Mouse (Mus musculus) limb, embryonic 13.5 days (tissue): ENCODE measurements around the gene Foxa3. TPM values are rescaled to one million over a fixed set of nuclear protein-coding genes. Genes with fewer than 3 reads are reported as not detected.

Source experiments
- ATAC-seq: fragments of 200-750 bp; cut with Nextera tagmentation; 2 replicates; pipeline ENCODE4 v1.8.0; 2017; ENCODE audit warnings: low read depth, moderate number of reproducible peaks, moderate TSS enrichment; ENCODE audit not compliant: low FRiP score
- H3K27ac ChIP-seq: fragments of 300-500 bp; sonication (generic); 2 replicates; pipeline ENCODE4 v1.5.1; 2015; ENCODE audit warnings: inconsistent platforms, mild to moderate bottlenecking, moderate library complexity
- H3K27me3 ChIP-seq: fragments of 300-500 bp; sonication (generic); 2 replicates; pipeline ENCODE4 v1.6.1; 2015; ENCODE audit warnings: mild to moderate bottlenecking, inconsistent platforms
- H3K36me3 ChIP-seq: fragments of 300-500 bp; sonication (generic); 2 replicates; pipeline ENCODE4 v1.6.1; 2015; ENCODE audit warnings: inconsistent platforms, mild to moderate bottlenecking, moderate library complexity
- H3K4me1 ChIP-seq: fragments of 300-500 bp; sonication (generic); 2 replicates; pipeline ENCODE4 v1.6.1; 2015; ENCODE audit warnings: inconsistent platforms
- H3K4me2 ChIP-seq: fragments of 300-500 bp; sonication (generic); replicated peaks from 2 replicates; pipeline ENCODE4 v1.6.1; 2015; ENCODE audit warnings: inconsistent platforms, mild to moderate bottlenecking, moderate library complexity
- H3K4me3 ChIP-seq: fragments of 300-500 bp; sonication (generic); 2 replicates; pipeline ENCODE4 v1.5.1; 2015; ENCODE audit warnings: moderate library complexity, mild to moderate bottlenecking, inconsistent platforms
- H3K9ac ChIP-seq: fragments of 300-500 bp; sonication (generic); 2 replicates; pipeline ENCODE4 v1.6.1; 2015; ENCODE audit warnings: mild to moderate bottlenecking, inconsistent platforms
- H3K9me3 ChIP-seq: fragments of 300-500 bp; sonication (generic); 2 replicates; pipeline ENCODE4 v1.6.1; 2016; ENCODE audit warnings: inconsistent platforms
- WGBS: fragments of 180-500 bp; shearing (Covaris S2); methylation state at CpG from one replicate; pipeline ENCODE4 v1.1.7; 2015; 5-methylcytosine and 5-hydroxymethylcytosine counted together
- polyA plus RNA-seq: library from polyadenylated mRNA; unstranded; fragments of >200 nt; fragmentation: Nextera tagmentation; extraction: Ambion mirVana; gene quantifications from 2 replicates; pipeline ENCODE4 v1.2.1, GENCODE M21; 2015

Gene Foxa3
- polyA plus RNA-seq, 1 experiment from 2014 or later = 4.1 TPM

DNA sequence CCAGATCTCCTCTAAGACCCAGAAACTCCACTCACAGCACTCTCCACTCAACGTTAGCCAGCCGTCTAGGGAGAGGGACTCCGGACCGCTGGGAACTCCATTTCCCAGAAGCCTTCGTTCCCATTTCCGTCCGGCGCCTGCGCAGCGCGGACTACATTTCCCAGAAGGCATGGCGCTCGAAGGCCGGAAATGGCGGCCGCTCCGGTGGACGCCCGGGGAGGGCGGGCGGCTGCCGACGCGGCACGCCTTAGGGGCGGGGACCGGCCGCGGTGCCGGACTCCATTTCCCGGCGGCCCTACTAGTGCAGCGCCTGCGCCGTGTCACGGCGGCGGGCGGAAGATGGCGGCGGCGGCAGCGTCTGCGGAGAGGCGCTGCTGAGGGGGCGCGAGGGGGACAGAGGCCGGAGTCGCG lies 763 bp upstream of the Foxa3 start, which contains the start of gene Sympk:
Sympk (plus strand) TSS at position 282 of the 411 bp plus-strand sequence.
- Histone ChIP-seq H3K9ac (peak within 1 kb of the TSS; percentile 97), H3K4me2 (peak within 1 kb of the TSS; percentile 93), H3K4me3 (peak within 1 kb of the TSS; percentile 84), H3K27ac (0 out of 2 replicates have a peak within 1 kb of the TSS, but pooled peaks have one; percentile 12), H3K9me3 (no peaks in the 10 kb centered on the region), H3K36me3 (peaks cover 7% of the 10 kb centered on the region), H3K4me1 (peaks cover 28% of the 10 kb centered on the region), H3K27me3 (peaks cover 44% of the 10 kb centered on the region)
- under 1% methylated on average over 40 of the region's 50 CpGs for WGBS
- ATAC-seq = peak; percentile 96

- Histone ChIP-seq H3K4me3 (peak overlapping the region; percentile 84), H3K27me3 (peaks cover 44% of the 10 kb centered on the region), H3K9ac (0 out of 2 replicates have a peak overlapping the region, but pooled peaks have one; percentile 61), H3K4me2 (peak overlapping the region; percentile 93), H3K27ac (no peak overlapping the region), H3K36me3 (no peaks in the 10 kb centered on the region), H3K4me1 (peaks cover 28% of the 10 kb centered on the region), H3K9me3 (no peaks in the 10 kb centered on the region)
- 52% methylated on average over 18 of the region's 18 CpGs for WGBS
- ATAC-seq = no peak
Measured at GRCm38 (mm10) chr7:19022189-19022958, 964 bp downstream of the Foxa3 start.

- ATAC-seq = no peak
- 17% methylated on average over 8 of the region's 8 CpGs for WGBS
- Histone ChIP-seq H3K36me3 (no peaks in the 10 kb centered on the region), H3K27ac (no peak overlapping the region), H3K4me2 (peak overlapping the region; percentile 93; the same call in 1 of the 2 replicates), H3K27me3 (peaks cover 44% of the 10 kb centered on the region), H3K9me3 (no peaks in the 10 kb centered on the region), H3K4me1 (peaks cover 27% of the 10 kb centered on the region), H3K9ac (no peak overlapping the region; the same call in 1 of the 2 replicates), H3K4me3 (no peak overlapping the region)
Measured at GRCm38 (mm10) chr7:19021048-19021447, 2.3 kb downstream of the Foxa3 start.

GRCm38 (mm10) chr7:19017909-19018308 lies 5.4 kb downstream of the Foxa3 start:
- Histone ChIP-seq H3K4me3 (no peak overlapping the region), H3K4me1 (peaks cover 9% of the 10 kb centered on the region; the same call in 1 of the 2 replicates), H3K27ac (no peak overlapping the region), H3K9me3 (no peaks in the 10 kb centered on the region), H3K27me3 (peaks cover 34% of the 10 kb centered on the region), H3K4me2 (no peak overlapping the region), H3K36me3 (no peaks in the 10 kb centered on the region), H3K9ac (no peak overlapping the region)
- no peak for ATAC-seq
- WGBS = 85% methylated on average over 7 of the region's 7 CpGs

DNA sequence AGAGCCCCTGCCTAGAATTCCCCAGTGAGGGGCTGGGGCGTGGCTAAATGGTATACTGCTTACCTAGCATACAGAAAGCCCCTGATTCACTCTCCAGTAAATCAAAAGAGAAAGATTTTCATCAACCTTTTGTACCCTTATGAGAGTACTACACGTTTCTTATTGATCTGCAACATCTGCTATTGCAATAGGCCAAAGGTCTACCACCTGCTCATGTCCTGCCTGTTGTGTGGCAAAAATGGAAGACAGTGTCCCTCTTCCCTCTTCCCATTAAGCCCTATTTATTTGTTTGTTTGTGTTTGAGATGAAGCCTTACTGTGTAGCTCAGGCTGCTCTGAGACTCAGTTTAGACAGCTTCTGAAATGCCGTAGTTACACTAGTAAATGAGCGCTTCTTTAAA lies 7.3 kb downstream of the Foxa3 start:
- H3K36me3 ChIP-seq = no peaks in the 10 kb centered on the region
- no peak overlapping the region for H3K4me2 ChIP-seq
- peaks cover 19% of the 10 kb centered on the region for H3K4me1 ChIP-seq
- ATAC-seq = no peak
- no peak overlapping the region for H3K9ac ChIP-seq
- H3K9me3 ChIP-seq = no peaks in the 10 kb centered on the region
- 85% methylated on average over 4 of the region's 4 CpGs for WGBS
- H3K27me3 ChIP-seq = peaks cover 15% of the 10 kb centered on the region
- H3K4me3 ChIP-seq = no peak overlapping the region
- no peak overlapping the region for H3K27ac ChIP-seq

DNA sequence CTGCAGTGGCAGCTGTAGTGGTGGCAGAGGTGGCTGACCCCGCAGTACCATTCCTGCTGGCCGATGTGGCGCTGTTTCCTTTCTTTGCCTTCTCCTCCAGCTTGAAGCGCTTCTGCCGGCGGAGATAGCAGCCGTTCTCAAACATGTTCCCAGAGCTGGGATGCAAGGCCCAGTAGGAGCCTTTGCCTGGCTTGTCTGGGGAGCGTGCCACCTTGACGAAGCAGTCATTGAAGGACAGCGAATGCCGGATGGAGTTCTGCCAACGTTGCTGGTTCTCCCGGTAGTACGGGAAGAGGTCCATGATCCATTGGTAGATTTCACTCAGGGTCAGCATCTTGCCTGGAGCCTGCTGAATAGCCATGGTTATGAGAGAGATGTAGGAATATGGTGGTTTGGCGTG lies 8.9 kb downstream of the Foxa3 start:
- 73% methylated on average over 15 of the region's 15 CpGs for WGBS

GRCm38 (mm10) chr7:19012882-19013281 lies 10.5 kb downstream of the Foxa3 start:
- H3K36me3 ChIP-seq = no peaks in the 10 kb centered on the region; the same call in 1 of the 2 replicates
- H3K27ac ChIP-seq = peak overlapping the region; percentile 74; the same call in 1 of the 2 replicates
- H3K9ac ChIP-seq = no peak overlapping the region
- peaks cover 26% of the 10 kb centered on the region for H3K4me1 ChIP-seq
- H3K4me3 ChIP-seq = peak overlapping the region; percentile 41; the same call in 1 of the 2 replicates
- H3K4me2 ChIP-seq = peak overlapping the region; percentile 73; the same call in 1 of the 2 replicates
- ATAC-seq = no peak
- no peaks in the 10 kb centered on the region for H3K27me3 ChIP-seq
- H3K9me3 ChIP-seq = no peaks in the 10 kb centered on the region
- WGBS = 29% methylated on average over 2 of the region's 2 CpGs

More for the DNA sequence above, 8.9 kb downstream of the Foxa3 start:
- no peaks in the 10 kb centered on the region for H3K36me3 ChIP-seq
- peaks cover under 1% of the 10 kb centered on the region; the same call in 1 of the 2 replicates for H3K27me3 ChIP-seq
- no peaks in the 10 kb centered on the region for H3K9me3 ChIP-seq
- H3K4me2 ChIP-seq = no peak overlapping the region
- H3K4me1 ChIP-seq = peaks cover 19% of the 10 kb centered on the region
- H3K4me3 ChIP-seq = no peak overlapping the region
- ATAC-seq = no peak
- no peak overlapping the region for H3K27ac ChIP-seq
- H3K9ac ChIP-seq = no peak overlapping the region

DNA sequence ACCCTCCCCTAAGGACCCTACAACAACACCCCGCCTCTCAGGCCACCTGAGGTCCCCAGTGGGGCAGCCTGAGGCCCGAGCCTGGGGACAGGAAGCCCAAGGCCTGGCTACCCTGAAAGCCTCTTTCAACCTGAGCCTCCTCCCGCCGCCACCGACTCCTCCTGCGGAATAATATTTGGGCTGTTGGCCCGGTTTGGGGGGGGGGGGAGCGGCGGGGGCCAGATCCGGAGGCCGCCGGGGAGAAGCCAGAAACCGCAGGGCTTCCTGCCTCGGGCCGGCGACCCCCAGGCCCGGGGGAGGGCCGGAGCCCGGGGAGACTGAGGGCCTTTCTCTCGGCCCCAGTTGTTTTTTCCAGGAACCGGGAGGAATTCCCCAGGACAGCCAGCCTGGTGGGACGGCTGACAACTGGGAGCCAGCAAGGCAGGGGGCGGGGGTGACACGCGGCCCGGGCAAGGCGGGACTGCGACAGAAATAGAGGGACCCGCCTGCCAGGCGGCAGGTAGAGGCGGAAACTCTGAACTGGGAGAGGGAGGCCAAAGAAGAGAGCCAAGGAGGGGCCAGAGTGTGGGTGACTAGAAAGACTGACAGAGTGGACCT lies 11.2 kb downstream of the Foxa3 start:
- H3K27me3 ChIP-seq = no peaks in the 10 kb centered on the region
- no peaks in the 10 kb centered on the region for H3K9me3 ChIP-seq
- H3K9ac ChIP-seq = peak overlapping the region; percentile 73
- H3K27ac ChIP-seq = peak overlapping the region; percentile 74
- peak overlapping the region; percentile 73 for H3K4me2 ChIP-seq
- H3K36me3 ChIP-seq = peaks cover 8% of the 10 kb centered on the region
- WGBS = 1% methylated on average over 30 of the region's 31 CpGs
- peak overlapping the region; percentile 41 for H3K4me3 ChIP-seq
- H3K4me1 ChIP-seq = peaks cover 33% of the 10 kb centered on the region
- ATAC-seq = peak; percentile 45

- Histone ChIP-seq H3K9me3 (no peaks in the 10 kb centered on the region), H3K27me3 (no peaks in the 10 kb centered on the region), H3K4me1 (peaks cover 49% of the 10 kb centered on the region), H3K4me3 (no peak overlapping the region), H3K9ac (no peak overlapping the region), H3K36me3 (peaks cover 22% of the 10 kb centered on the region), H3K4me2 (no peak overlapping the region), H3K27ac (no peak overlapping the region)
- WGBS = 83% methylated on average over 7 of the region's 7 CpGs
- ATAC-seq = no peak
Measured at GRCm38 (mm10) chr7:19010581-19010980, 12.8 kb downstream of the Foxa3 start.

DNA sequence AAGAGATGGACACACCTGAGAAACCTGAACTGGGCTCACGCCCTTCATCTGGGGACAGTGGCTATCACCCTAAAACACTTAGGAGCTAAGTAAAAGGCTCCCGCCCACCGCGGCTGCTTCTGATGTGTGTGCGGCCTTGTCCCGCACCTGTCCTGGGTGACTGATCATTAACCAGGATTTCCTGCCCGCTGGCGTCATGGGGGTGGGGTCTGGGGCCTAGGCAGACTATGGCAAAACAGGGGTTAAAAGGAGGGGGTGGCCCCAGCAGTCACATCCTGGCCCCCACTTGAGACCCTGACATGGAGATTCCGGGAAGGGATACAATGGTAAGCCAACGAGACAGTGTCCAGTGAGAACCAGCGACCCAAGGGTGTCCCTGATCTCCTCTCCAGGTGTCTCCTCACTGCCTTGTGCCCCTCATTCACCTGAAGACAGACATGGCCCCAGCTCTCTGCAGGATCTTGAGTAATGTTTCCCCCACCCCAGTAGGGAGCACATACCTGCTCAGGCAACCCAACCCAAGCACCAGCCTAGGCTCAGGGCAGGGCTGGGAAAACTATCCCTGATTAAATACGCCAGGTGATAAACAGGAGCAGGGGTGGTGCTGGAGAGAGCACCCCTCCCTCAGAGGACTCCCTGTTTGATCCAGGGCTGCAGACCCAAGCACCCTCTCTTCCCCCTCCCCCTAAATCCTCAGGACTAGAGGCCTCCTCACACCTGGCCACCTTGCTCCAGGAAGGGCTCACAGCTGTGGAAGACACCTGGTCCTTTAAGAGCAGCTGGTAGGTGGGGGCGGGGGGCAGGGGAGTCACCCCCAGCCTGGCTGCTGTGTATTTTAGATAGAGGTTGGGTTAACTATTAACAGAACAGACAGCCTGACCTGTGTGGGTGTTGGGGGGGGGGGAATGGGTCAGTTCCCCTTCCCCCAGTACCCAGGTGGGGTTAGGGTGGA lies 16.0 kb downstream of the Foxa3 start:
- Histone ChIP-seq H3K9me3 (no peaks in the 10 kb centered on the region), H3K4me3 (peak overlapping the region; percentile 92; the same call in 1 of the 2 replicates), H3K4me2 (peak overlapping the region; percentile 100; the same call in 1 of the 2 replicates), H3K27me3 (no peaks in the 10 kb centered on the region), H3K4me1 (peaks cover 58% of the 10 kb centered on the region), H3K36me3 (peaks cover 29% of the 10 kb centered on the region), H3K9ac (peak overlapping the region; percentile 35), H3K27ac (no peak overlapping the region)
- WGBS = 77% methylated on average over 13 of the region's 13 CpGs
- no peak for ATAC-seq

DNA sequence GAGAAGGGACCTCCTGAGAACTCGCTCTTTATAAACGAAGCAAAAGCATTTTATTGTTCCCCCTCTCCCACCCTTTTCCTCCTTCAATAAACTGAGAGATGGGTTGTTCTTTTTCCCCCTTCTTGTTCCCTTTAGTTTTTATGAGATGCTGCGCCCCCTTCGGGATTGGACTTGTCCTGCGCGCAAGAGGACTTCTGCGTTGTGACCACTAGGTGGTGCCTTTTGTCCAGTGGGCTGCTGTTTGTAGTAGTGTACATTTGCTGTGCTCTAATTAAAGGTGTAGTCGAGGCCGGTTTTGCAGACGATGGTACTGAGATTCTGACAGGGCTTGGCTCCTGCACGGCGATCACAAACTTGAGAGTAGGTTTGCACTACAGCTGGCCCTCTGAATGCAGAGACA lies 16.9 kb downstream of the Foxa3 start:
- no peak overlapping the region for H3K27ac ChIP-seq
- ATAC-seq = no peak
- no peaks in the 10 kb centered on the region for H3K9me3 ChIP-seq
- H3K36me3 ChIP-seq = peaks cover 29% of the 10 kb centered on the region
- peaks cover 58% of the 10 kb centered on the region for H3K4me1 ChIP-seq
- H3K4me3 ChIP-seq = peak overlapping the region; percentile 92
- 0 out of 2 replicates have a peak overlapping the region, but pooled peaks have one; percentile 95 for H3K9ac ChIP-seq
- H3K27me3 ChIP-seq = no peaks in the 10 kb centered on the region
- peak overlapping the region; percentile 100 for H3K4me2 ChIP-seq
- 4% methylated on average over 12 of the region's 12 CpGs for WGBS
